Mouse (Mus musculus) neural tube, embryonic 10.5 days (tissue): ENCODE results near the gene Clec10a.
"Not testable (repeated sequence)": the region's sequence is repeated elsewhere in the genome, so short reads cannot be mapped to it uniquely, and the experiment has no call there.

Experiments
- DNase-seq: peaks from one replicate; pipeline ENCODE4 v3.0.0-alpha.2; 2017; ENCODE audit warnings: low spot score; ENCODE audit errors: extremely low spot score

The Clec10a gene

GRCm38 (mm10) chr11:70155897-70156296 is at the start of gene Clec10a:
Clec10a (plus strand) TSS chr11:70156197.
- DNase-seq, result not testable (repeated sequence)

DNA sequence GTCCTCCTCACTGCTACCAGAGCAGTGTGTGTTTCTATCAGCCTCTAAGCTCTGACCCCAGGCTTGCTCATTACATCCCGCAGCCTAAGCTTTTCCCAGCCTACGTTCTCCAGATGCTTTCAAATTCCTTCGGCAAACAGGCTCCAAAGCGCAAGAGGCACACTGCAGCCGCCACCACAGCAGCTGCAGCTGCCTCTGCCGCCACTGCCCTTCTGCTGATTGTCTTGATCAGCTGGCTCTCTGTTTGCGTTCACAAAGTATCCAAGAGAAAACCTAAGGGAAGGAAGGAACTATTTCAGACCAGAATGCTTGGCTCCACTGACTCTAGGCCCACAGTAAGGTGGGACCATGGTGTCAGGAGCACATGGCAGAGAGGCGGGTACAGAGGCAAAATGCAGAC is 48.9 kb upstream of the Clec10a start:
- DNase-seq, result no peak

- DNase-seq, result peak; percentile 17
Observed at GRCm38 (mm10) chr11:70110146-70110545, 45.9 kb upstream of the Clec10a start.

GRCm38 (mm10) chr11:70114562-70114961 is 41.4 kb upstream of the Clec10a start:
- no peak for DNase-seq

- no peak for DNase-seq
Observed at GRCm38 (mm10) chr11:70115901-70116300, 40.1 kb upstream of the Clec10a start.

- no peak for DNase-seq
Observed at GRCm38 (mm10) chr11:70129926-70130379, 26.0 kb upstream of the Clec10a start, which contains the start of gene Mgl2. Mgl2 (plus strand) TSS chr11:70130329.

DNA sequence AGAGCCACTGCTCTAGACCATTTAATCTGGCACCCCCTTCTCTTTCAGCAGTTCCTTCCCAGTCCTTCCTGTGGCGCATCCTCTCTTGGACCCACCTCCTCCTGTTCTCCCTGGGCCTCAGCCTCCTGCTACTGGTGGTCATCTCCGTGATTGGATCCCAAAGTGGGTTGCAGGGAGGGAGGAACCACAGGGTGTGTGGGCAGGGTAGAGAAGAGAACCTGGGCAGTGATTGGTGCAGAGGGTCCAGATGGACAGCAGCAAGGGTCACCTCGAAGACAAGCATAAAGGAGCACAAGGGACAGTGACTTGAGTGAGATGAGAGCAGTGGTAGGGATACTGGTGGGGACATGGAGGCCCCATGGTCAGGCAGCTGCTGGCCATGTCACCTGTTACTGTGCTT is 21.0 kb upstream of the Clec10a start:
- DNase-seq, result not testable (repeated sequence)

DNA sequence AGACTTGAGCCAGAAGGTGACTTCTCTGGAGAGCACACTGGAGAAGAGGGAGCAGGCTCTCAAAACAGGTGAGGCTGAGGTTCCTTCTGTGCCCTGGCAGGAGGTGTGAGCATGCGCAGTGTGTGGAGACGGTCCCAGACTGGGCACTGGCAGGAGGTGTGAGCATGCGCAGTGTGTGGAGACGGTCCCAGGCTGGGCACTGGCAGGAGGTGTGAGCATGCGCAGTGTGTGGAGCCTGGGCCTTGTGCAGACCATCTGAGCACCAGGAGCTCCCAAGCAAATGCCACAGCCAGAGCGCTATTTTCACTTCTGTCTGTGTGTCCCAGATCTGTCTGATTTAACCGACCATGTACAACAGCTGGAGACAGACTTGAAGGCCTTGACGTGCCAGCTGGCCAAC is 20.1 kb upstream of the Clec10a start:
- not testable (repeated sequence) for DNase-seq

DNA sequence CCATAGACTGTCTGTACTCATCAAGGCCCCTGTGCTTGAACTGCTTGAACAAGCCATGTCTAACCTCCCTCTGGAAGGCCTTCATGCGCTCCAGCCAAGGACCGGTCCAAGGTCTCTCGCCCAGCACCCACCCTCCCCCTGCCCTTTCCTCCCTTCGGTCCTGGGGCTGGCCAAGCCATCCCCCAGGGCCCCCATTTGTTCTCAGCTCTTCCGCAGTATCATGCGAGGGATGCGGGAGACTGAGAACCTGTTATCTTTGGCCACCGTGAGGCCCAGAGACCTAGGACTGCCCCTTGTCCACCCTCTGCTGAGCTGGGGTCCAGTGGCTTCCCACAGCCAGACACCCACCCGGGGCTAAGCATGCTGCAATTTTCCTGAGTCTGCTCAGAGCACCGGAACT is 16.8 kb upstream of the Clec10a start:
- DNase-seq, result no peak

DNA sequence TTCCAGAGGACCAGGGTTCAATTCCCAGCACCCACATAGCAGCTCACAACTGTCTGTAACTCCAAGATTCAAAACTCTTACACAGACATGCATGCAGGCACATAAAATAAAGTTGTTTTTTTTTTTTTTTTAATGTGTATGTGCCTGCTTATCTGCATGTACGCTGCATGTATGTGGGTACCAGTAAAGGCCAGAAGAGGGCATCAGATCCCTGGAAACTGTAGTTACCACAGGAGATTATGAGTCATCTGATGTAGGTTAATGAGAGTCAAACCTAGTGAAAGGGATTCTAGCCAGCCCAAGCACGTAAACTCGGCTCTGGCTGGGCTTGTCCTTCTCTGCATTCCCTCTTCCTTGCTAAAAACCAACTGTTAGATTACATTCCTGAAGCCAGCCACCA is 4.9 kb upstream of the Clec10a start:
- no peak for DNase-seq

DNA sequence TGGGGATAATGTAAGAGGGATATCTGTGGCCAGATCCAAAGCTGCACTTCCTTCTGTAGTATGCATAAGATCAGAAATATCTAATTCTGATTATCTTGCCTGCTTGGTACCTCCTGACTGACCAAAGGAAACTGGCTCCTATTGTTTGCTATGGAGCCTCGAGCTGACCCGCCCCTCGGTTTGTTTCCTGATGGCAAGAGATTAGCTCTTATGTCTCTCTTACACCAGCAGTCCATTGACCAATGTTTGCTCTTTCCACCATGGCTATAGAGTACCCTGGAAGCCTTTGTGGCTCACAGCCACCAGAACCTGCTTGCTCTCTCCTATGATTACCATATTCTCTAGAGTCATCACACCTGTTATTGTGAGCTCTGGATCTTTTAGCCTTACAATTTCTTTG is 6.3 kb downstream of the Clec10a start:
- no peak for DNase-seq

DNA sequence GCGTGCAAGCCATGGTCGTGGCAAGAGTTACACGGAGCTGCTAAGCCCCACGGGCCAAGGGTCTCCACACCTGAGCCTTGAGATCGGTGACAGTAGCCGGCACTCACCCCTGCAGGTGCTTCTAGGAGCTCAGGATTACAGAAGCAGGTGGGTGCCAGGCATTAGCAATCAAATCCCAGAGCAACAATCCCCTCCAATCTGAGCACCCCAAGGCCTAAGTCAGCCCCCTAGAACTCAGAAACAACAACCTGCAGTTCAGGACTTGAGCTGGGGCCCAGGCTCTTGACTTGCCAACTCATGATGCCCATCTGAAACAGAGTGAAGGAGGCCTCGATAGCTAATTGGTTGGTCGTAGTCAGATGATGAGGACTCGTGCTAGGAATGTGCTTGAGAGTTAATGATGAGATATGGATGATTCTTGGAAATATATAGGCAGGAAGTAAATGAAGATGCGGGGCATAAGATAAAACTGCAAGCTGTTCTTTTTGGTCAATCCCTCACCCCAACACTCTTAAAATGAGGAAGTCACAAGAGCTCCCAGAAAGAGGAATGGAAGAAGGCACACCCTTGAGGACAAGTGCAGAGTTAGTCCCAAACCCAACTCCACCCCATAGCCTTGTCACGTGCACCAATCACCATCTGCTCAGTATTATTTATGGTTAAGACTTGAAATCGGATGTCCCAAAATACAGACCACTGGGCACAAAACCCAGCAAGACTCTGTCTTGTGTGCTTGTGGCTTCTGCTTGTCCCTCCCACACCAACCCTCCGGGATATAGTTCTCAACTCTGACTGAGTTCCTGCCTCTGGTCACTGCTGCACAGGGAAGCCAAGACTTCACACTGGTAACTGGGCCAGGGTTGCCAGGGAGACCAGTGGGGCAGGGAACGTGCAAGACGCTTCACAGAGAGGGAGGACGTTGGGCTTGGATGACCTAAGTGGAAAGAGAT is 10.2 kb downstream of the Clec10a start:
- no peak for DNase-seq

GRCm38 (mm10) chr11:70168136-70168535 is 12.1 kb downstream of the Clec10a start:
- DNase-seq, result no peak

GRCm38 (mm10) chr11:70169471-70169870 is 13.5 kb downstream of the Clec10a start:
- not testable (repeated sequence) for DNase-seq

- DNase-seq, result no peak
Observed at GRCm38 (mm10) chr11:70170291-70170690, 14.3 kb downstream of the Clec10a start.

- DNase-seq, result no peak
Observed at GRCm38 (mm10) chr11:70171181-70171580, 15.2 kb downstream of the Clec10a start.

DNA sequence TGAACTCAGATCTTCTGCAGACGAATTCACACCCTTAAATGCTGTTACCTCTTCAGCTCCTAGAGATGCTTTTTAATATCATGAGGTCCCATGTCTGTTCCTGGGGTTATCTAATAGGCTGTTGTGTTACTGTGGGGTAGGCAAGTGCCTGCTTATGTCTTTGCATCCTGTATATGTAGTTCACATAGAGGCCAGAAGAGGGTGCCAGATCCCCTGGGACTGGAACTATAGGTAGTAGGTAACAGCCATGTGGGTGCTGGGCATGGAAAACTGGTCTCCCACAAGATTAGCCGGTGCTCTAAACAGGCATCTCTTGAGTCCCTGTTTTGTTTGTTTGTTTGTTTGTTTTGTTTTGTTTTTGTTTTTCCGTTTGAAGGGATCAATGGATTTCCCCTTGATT is 15.8 kb downstream of the Clec10a start:
- no peak for DNase-seq

GRCm38 (mm10) chr11:70172298-70172697 is 16.3 kb downstream of the Clec10a start:
- no peak for DNase-seq

DNA sequence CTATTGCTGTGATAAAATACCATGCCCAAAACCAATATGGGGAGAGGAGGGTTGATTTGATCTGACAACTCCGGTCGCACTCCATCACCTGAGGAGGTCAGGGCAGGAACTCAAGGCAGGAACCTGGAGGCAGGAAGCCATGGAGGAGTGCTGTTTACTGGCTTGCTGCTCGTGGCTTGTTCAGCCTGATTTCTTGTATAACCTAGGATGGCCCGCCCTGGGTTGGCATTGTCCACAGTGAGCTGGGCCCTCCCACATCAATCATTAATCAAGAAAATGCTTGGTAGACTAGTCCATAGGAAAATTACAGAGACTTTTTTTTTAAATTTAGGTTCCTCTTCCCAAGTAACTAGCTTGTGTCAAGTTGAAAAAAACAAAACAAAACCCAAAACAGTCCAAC is 18.5 kb downstream of the Clec10a start:
- no peak for DNase-seq

DNA sequence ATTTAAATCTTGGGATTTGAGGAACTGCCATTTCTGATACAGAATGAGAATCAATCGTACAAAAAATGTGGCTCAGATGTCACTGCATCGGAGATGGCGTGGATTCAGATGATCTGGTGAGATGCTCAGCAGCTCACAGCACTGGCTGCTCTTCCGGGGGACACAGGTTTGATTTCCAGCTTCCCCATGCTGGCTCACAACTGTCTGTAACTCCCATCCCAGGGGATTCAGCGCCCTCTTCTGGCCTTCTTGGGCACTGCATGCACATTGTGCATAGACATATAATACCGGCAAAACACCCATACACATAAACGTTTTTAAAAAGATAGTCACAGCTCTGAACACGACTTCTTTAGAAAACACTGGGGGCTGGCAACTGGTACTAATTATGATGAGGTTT is 21.6 kb downstream of the Clec10a start:
- DNase-seq, result no peak

GRCm38 (mm10) chr11:70178311-70178710 is 22.3 kb downstream of the Clec10a start:
- DNase-seq, result no peak

- DNase-seq, result no peak
Observed at GRCm38 (mm10) chr11:70178756-70179155, 22.8 kb downstream of the Clec10a start.

- DNase-seq, result no peak
Observed at GRCm38 (mm10) chr11:70179401-70179800, 23.4 kb downstream of the Clec10a start.
